Mouse (Mus musculus): ENCODE measurements at regions not wholly inside any gene's neighbourhood (a gene's known extent, or its start where the extent isn't known, plus 50 kb on each side); places are given as distances from the start of the nearest gene placed in this dataset.

DNA sequence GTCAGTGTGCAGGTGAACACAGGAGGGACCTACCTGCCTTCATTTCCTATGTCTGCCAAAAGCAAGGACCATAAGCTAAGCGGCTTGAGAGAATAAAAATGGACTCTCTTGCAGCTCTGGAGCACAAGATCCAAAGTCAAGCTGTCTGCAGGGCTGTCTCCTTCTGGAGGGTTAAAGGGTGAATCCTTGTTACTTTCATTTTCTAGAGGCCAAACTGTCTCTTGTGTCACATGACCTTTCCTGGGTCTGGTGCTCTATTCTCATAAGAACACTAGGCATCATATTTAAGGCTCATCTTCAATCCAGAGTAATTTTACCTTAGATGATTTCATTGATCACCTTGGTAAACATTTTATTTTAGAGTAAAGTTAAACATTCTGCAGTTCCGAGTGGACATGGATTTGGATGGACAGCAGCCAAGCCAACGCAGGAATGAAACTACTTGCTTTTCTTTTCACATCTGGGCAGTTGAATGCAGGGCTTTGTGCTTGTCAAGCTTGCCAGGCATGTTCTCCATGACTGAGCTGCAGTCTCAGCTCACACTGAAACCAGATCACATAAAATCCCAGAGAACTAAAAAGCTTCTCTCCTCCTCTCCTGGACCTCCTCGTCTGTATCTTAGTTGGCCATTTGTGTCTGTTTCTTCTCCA, 180.8 kb downstream of the Cd83 start:
- no peak for ATAC-seq (ENCODE audit: poor library complexity, severe bottlenecking)

DNA sequence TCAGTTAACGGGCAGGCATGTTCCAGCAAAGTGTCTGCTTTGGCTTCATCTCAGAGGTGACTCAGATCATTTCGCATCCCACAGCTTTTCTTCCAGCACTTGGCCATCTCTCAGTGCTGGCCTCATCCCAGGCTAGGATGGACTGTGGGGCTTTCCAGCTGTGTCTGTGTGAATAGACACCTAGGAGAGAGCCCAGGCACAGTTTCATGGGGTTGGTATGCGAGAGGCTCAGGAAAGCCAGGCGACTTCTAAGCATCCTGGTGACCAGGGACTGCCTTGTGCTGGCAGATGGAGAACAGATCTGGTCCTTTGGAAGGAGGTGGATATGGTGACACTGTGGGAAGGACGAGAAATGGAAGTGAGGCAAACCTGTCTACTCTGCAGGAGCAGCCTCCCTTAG, 182.9 kb downstream of the Cd83 start:
- ATAC-seq (ENCODE audit: poor library complexity, severe bottlenecking), result no peak

DNA sequence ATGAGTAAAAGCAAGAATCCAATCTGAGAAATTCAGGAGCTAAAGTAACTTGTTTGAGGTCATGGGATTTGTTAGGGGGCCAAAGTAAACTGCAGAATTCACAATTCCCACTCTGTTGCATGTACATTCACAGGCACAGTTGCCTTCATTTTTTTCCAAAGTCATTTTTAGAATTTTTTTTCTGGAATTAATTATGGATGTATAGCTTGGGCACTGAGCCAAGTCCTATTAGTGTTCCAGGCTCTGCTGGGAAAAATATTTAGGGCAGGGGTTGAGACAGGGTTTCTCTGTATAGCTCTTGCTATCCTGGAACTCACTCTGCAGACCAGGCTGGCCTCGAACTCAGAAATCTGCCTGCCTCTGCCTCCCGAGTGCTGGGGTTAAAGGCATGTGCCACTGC, 188.3 kb downstream of the Cd83 start:
- ATAC-seq (ENCODE audit: poor library complexity, severe bottlenecking), result no peak

DNA sequence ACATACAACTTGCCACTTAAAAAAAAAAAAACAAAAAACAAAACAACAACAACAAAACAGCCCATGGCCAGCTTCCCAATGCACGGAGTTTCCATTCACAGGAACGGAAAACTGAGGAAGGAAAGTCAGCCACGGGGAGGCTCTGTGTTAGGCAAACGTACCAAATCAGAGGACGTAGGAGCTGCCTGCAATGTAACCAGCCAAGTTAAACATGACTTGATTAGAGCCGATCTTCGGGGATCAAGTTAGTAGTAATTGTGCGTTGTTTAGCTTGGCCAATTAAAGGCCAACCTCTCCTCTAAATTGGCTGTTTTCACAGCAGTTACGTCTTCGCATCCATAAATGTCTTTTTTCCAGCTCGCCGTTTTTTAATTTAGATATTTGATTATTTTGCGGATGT, 190.7 kb downstream of the Cd83 start:
- ATAC-seq (ENCODE audit: poor library complexity, severe bottlenecking), result no peak

DNA sequence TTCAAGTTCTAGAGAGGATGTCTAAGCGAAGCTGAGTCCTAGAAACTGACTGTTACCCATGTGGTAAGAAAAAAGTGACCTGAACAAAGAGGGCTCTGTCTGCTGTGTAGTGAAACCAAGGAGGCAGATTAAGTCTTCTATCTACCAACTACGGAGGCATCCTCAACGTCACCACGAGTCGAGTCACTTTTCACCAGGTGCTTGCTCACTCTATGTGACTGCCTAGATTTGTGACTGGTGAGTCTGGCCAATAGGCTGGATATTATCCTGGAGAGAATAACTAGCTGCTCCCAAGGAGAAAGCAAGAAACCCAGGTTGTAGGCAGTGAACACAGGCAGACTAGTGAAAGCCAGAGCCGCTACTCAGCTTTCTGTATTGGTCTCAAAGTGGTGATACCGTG, 191.2 kb downstream of the Cd83 start:
- no peak for ATAC-seq (ENCODE audit: poor library complexity, severe bottlenecking)

DNA sequence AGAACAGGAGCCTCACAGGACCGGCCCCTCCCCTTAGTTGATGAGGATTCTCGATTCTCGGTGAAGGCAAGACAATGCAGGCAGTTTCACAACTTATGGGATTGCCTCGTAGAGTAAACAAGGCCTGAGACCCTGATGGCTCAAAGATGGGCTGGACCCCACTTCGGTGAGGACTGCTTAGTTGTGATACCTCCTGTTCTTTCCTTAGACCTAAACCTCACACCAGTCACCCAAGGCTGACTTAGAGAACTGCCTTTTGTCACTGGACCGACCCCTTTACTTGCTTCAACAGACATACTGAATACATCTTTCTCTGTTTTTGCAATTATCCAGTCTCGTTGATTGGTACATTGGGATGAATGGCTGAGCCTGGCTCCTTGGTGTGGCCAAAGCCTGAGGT, 192.1 kb downstream of the Cd83 start:
- ATAC-seq (ENCODE audit: poor library complexity, severe bottlenecking), result no peak

DNA sequence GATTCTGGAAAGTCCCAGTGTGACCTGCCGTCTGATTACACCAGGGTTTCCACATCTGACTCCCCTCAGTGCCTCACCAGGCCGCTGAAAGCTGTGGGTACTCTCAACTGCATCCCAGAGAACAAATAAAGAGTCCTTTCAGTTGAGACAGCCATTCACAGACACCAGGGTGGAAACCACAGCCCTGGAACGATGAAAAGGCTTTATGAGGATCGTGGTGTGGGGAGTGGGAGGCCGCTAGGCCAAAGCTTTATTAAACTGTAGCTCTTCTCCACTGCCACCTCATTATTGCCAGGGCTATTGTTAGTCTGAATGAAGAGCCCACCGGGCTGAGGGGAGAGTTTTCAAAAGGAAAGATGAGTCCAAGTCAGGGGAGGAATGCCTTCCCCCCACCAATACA, 202.8 kb downstream of the Cd83 start:
- ATAC-seq (ENCODE audit: poor library complexity, severe bottlenecking), result no peak

DNA sequence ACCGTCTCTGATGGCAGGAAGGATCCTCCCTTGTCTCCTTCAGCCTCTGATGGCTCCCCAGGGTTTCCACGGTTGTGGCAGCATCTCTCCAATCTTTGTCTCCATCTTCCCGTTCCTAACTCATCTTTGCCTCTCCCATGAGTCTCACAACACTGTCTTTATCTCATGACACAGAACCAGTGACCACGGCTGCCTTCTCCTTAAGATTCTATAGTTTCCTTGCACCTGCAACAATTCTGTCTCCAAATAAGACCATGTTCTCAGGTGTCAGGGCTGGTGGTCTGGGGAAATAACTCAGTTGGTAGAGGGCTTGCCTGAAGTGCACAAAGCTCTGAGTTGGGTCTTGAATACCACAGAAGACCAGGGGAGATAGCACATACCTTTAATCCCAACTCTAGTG, 203.8 kb downstream of the Cd83 start:
- no peak for ATAC-seq (ENCODE audit: poor library complexity, severe bottlenecking)

DNA sequence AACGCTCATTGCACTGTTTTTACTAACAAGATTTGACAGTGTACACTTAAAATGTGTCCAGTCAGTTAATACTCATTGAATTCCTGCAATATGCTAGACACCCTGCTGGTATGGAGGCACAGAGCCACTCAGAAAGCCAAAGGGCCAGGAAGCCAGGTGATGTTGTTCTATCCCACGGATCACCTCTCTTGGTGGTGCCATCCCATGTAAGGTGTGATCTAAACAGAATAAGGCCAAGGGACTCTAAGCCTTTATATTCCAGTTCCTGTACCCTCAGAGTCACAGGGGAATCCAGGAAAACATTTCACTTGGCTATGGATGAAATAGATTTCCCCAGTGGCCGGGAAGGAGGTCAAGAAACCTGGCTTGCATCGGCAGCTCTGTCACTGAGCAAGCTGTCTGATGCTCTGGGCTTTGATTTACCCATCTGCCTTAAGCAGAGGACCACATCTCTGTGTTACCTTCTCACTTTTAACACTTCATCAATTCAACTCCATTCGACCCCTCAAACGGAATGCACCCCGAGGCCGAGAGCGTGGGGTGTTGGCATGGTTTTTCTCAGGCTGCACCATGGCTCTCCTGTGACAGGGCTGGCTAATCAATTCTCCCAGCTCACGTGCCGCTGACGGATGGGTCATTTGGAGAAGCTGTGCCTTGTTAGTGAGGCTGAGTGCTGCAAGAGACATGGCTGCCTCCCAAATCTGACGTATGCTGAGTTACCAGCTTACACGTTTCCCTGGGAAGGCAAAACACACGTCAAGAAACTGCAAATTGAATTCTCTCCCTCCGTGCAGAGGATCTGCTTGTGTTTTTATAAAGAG, 205.9 kb downstream of the Cd83 start:
- ATAC-seq (ENCODE audit: poor library complexity, severe bottlenecking), result no peak

DNA sequence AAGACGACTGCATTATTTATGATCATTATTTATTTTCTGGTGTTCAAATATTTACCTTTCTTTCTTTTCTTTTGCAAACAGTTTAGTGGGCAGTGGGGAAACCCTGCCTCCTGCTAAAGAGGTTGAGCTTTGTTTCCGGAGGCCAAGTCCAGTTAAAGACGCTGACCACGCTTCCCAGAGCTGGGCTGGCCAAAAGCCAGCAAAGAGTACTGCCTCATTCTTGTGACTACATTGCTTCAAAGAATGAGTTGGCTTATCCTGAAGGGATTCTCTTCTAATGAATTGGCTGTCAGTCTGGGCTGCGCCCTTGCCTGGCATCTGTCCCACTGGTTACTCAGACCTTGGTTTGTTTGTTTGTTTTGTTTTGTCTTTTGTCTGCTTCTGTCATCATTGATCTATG, 207.2 kb downstream of the Cd83 start:
- ATAC-seq (ENCODE audit: poor library complexity, severe bottlenecking), result no peak

DNA sequence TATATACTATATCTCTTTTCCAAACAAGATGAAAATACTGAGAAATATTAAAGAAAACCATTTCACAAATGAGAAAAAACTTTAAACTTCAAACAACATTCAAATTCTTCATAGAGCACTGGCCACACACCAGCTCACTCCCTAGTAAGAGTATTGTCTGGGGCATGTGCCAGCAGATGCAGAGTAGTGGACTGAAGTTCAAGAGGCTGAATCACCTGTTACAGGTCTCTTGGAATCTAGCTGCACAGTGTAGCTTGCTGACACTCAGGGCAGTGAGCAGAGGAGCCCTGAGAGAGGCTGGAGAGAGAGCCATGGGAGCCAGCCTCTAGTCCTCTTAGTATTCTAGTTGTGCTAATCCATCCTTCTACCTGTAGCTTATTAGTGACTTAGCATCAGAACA, 208.4 kb downstream of the Cd83 start:
- no peak for ATAC-seq (ENCODE audit: poor library complexity, severe bottlenecking)

DNA sequence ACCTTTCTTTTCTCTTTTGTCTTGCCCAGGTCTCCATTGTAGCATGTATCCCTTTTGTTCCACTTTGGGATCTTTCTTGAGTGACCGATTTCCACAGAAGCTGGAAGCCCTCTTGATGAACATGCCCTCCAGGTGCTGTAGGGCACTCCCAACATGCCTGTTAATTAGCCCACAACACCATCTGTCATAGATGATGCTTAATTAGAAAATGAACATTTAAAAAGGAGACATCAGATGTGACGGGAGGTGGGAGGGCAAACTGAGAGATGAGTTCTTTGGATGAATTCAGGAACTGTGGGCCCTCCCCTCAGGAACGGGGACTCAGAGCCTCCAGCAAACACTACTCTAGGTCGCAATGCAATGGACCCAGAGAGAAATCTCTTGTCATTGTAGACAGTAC, 209.8 kb downstream of the Cd83 start:
- no peak for ATAC-seq (ENCODE audit: poor library complexity, severe bottlenecking)

DNA sequence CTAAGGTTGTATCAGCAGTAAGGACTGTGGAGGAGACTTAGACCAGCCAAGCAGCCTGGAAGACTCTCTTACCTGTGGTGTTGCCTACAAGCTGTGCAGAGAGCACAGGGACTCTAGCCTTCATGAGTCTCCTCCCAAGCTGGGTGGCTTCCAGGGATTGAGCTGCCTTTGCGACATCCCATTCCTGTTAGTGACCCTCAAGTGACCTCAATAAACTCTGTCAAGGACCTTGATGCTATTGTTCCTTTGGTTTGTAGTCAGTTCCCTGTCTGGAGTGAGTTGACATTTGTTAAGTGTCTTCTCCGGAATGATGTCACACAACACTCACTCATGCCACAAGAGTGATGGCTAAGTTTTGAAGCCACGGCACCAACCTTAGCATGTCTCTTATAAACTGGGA, 211.0 kb downstream of the Cd83 start:
- no peak for ATAC-seq (ENCODE audit: poor library complexity, severe bottlenecking)

DNA sequence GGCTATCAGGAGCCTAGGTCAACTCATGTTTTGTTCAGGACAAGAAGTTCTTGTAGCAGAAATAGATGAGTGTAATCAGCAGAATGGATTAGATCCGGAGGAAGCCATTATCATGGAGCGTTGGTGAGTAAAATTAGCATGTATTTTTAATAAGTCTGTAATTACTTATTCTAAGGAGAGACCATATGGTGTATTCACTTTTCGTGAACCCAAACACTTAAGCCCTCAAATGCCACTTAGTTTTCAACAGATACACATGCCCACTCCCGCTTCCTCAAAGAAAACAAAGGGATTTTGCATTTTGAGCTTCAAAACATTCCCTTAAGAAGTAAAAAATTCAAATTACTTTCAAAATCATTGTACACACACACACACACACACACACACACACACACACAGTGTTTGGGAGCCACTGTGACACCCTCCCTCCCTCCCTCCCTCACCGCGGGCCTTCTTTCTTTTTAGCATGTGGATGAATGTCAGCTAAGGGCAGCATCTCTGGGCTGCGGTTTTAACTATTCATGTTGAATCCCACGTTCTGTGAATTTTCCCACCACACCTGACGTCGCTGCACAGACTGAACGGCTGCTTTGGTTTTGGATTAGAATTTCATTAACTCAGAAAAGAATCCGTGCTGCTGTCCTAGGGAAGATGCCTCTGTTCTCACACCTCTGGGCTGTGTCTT, 217.4 kb downstream of the Cd83 start:
- no peak for ATAC-seq (ENCODE audit: poor library complexity, severe bottlenecking)

DNA sequence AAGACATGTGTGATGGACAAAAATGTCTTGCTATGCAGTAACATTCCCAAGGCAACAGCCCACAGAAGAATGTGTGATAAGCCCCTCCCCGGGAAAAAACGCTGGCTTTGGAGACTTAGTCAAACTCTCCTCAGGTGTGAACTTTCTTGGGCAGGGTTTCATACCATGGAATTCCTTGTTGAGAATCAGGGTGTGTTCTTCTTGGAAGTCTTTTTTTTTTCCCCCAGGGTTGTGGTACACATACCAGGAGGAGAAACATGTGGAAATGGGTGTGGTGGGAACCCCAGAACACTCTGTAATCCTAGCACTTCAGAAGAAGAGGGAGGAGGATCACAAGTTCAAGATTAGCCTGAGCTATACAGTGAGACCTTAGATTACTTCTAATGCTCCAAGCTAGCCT, 228.3 kb downstream of the Cd83 start:
- ATAC-seq (ENCODE audit: poor library complexity, severe bottlenecking), result no peak

DNA sequence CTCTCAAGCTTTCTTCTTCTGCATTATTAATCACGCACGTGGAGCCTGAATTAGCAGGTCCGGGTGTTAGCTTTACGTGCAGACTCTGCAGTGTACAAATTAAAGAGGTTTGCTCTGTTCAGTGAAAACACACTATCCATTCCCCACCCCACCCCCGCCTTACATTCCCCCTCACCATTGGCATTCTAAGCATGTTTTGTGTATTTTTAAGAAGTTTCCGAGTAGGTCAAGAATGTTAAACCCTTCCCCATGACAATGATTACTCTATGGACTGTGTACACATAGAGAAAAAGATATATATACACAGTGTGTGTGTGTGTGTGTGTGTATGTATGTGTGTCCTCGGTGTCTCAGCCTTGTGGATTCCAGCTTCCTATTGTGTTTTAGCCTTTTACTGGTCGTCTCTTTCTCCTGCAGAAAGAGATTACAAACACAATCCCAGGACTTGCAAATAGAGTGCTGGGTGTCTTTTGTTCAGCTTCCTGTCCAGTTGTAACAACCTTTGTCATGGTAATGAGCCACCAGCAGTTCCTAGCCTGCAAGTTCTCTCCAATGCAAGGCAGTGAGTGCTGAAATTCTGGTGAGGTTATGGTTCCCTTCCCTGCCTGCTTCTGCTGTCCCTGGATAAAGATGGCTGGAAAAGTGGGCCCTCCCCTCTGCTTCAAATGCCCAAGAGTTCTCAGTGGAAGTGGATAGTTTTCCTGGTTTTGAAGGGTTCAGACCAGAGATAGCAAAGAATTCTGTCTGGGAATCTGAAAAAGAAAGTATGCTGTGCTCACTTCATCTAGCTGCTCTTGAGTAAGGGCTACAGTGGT, 234.1 kb downstream of the Cd83 start:
- ATAC-seq (ENCODE audit: poor library complexity, severe bottlenecking), result no peak

DNA sequence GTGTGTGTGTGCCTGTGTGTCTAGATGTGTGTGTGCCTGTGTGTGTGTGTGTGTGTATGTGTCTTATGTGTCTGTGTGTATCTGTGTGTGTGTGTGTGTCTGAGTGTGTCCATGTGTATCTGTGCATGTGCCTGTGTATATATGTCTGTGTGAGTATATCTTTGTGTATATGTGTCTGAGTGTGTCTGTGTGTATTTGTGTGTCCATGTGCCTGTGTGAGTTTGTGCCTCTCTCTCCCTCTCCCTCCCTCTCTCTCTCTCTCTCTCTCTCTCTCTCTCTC, 234.7 kb downstream of the Cd83 start:
- ATAC-seq (ENCODE audit: poor library complexity, severe bottlenecking), result no peak

DNA sequence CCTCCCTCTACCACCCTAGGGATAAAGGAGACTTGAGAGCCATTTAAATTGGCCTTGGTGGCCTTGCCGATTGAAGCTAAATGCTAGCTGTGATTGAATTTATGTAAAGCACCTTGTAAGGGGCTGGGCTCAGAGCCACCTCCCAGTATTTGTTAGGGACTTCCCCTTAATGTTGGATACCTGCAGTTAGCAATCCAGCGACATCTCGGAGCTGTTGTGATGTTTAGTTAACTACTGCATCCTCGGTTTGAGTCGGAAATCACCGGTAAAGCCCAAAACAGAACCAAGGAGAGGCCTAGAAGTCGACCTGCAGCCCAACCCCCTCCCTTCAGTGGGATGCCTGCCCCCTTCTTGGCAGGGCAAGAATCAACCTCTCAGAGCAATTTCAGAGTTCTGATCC, 236.3 kb downstream of the Cd83 start:
- no peak for ATAC-seq (ENCODE audit: poor library complexity, severe bottlenecking)

DNA sequence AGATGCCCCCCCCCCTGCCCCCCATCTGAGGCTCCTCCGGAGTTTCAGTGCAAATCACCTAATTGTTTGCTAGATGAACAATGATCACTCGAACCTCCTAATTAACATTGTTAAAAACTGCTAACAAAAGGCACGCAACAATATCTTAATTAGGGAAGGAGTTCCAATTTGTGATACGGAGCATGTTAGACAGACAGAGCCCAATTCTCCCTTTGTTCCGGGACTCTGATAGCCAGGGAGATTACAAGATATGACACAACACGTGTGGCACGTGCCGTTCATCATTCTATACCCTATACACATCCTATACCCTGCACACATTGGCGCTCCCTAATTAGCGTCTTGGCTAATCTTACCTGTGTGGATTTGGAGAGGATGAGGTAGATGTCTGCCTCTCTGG, 237.5 kb downstream of the Cd83 start:
- no peak for ATAC-seq (ENCODE audit: poor library complexity, severe bottlenecking)

DNA sequence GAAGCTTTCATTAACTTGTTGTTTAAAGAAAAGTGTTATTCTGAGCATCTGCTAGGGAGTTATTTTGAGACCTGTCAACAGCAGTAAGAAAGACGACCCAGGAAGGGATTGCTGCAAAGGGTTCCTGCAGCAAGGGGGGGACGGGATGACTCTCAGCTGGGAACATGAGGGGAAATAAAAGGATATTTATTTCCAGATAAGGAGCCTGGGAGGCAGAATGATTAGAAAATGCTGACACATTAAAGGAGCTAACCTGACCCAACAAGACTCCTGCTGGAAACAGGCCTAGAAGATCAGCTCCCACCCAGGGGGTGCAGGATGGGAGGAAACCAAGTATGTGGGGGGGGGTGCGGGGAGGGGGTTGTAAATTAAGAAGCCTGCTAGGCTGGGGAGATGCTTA, 240.0 kb downstream of the Cd83 start:
- ATAC-seq (ENCODE audit: poor library complexity, severe bottlenecking), result no peak
